Mouse (Mus musculus) liver, embryonic 14.5 days (tissue): ENCODE measurements at regions not wholly inside any gene's neighbourhood (a gene's known extent, or its start where the extent isn't known, plus 50 kb on each side); places are given as distances from the start of the nearest gene placed in this dataset.

Experiments
- ATAC-seq: fragments of 200-750 bp; cut with Nextera tagmentation; 2 replicates; pipeline ENCODE4 v1.8.0; 2017; ENCODE audit warnings: moderate number of reproducible peaks, mild to moderate bottlenecking, moderate library complexity; ENCODE audit not compliant: insufficient read depth
- DNase-seq, 3 experiments: peaks; one replicate each; pipeline ENCODE4 v3.0.0-alpha.2; 2012 to 2013; ENCODE audit warnings: low read depth in 3 of 3, low spot score in 3 of 3
- H3K27ac ChIP-seq: fragments of 300-500 bp; sonication (generic); 2 replicates; pipeline ENCODE4 v1.5.1; 2014; ENCODE audit warnings: moderate library complexity, mild to moderate bottlenecking, control low read depth, inconsistent platforms
- H3K27me3 ChIP-seq: fragments of 300-500 bp; sonication (generic); 2 replicates; pipeline ENCODE4 v1.6.1; 2014; ENCODE audit warnings: mild to moderate bottlenecking, low read length, moderate library complexity; ENCODE audit not compliant: control insufficient read depth, insufficient read depth
- H3K36me3 ChIP-seq: fragments of 300-500 bp; sonication (generic); replicated peaks from 2 replicates; pipeline ENCODE4 v1.6.1; 2014; ENCODE audit warnings: low read depth; ENCODE audit not compliant: control insufficient read depth, insufficient read depth
- H3K4me1 ChIP-seq, 2 experiments: fragments of 200-500 bp in 1 of 2; fragments of 300-500 bp in 1 of 2; sonication (generic) in 1 of 2; replicated peaks; 2 replicates each; pipeline ENCODE4 v1.6.1; 2012 to 2014; ENCODE audit warnings: antibody characterized with exemption in 1 of 2, inconsistent platforms in 1 of 2, low read length in 1 of 2; ENCODE audit not compliant: control insufficient read depth in 2 of 2, insufficient read depth in 2 of 2
- H3K4me2 ChIP-seq: fragments of 300-500 bp; sonication (generic); 2 replicates; pipeline ENCODE4 v1.6.1; 2014; ENCODE audit warnings: low read depth, mild to moderate bottlenecking, control low read depth, moderate library complexity
- H3K4me3 ChIP-seq, 2 experiments: fragments of 200-500 bp in 1 of 2; fragments of 300-500 bp in 1 of 2; sonication (generic) in 1 of 2; 2 replicates each; pipeline ENCODE4 v1.5.1; 2012 to 2014; ENCODE audit warnings: low read depth in 2 of 2, low read length in 2 of 2, mild to moderate bottlenecking in 2 of 2, control low read depth in 1 of 2, inconsistent platforms in 1 of 2, moderate library complexity in 1 of 2; ENCODE audit not compliant: insufficient read depth in 1 of 2
- H3K9ac ChIP-seq: fragments of 300-500 bp; sonication (generic); replicated peaks from 2 replicates; pipeline ENCODE4 v1.6.1; 2014; ENCODE audit warnings: mild to moderate bottlenecking, control low read depth, moderate library complexity
- H3K9me3 ChIP-seq: fragments of 300-500 bp; sonication (generic); 2 replicates; pipeline ENCODE4 v1.6.1; 2016; ENCODE audit warnings: low read length, mixed read lengths; ENCODE audit not compliant: control insufficient read depth
- CTCF ChIP-seq: IDR thresholded peaks from 2 replicates; pipeline ENCODE4 v1.5.1; 2016; ENCODE audit warnings: antibody characterized with exemption, low read depth, control low read depth
- EP300 ChIP-seq: IDR thresholded peaks from 2 replicates; pipeline ENCODE4 v1.6.1; 2016; ENCODE audit warnings: antibody characterized with exemption, low read depth
- WGBS: fragments of 180-500 bp; shearing (Covaris S2); extraction: QIAGEN DNeasy Blood & Tissue Kit; methylation state at CpG from one replicate; pipeline ENCODE4 v1.1.7; 2014; ENCODE audit not compliant: insufficient replicate concordance; 5-methylcytosine and 5-hydroxymethylcytosine counted together

- H3K4me1 ChIP-seq = no peaks in the 10 kb centered on the region
- H3K4me2 ChIP-seq = no peak overlapping the region
- DNase-seq = no peak
- no peak overlapping the region for H3K9ac ChIP-seq
- TF ChIP-seq EP300 (no peak), CTCF (no peak)
- H3K9me3 ChIP-seq = no peaks in the 10 kb centered on the region
- ATAC-seq = no peak
- WGBS = 49% methylated on average over 6 of the region's 6 CpGs
- no peaks in the 10 kb centered on the region for H3K27me3 ChIP-seq
- H3K27ac ChIP-seq = no peak overlapping the region
- H3K36me3 ChIP-seq = no peaks in the 10 kb centered on the region
- no peak overlapping the region for H3K4me3 ChIP-seq
These were observed 274.2 kb upstream of the Mki67 start for GRCm38 (mm10) chr7:135990321-135990720.

- 66% methylated on average over 10 of the region's 10 CpGs for WGBS
- Histone ChIP-seq H3K36me3 (no peaks in the 10 kb centered on the region), H3K27ac (no peak overlapping the region), H3K4me1 (no peaks in the 10 kb centered on the region), H3K9me3 (no peaks in the 10 kb centered on the region), H3K9ac (no peak overlapping the region), H3K4me3 (no peak overlapping the region), H3K27me3 (no peaks in the 10 kb centered on the region), H3K4me2 (no peak overlapping the region)
- TF ChIP-seq EP300 = no peak
- TF ChIP-seq CTCF = no peak
- ATAC-seq (no peak), DNase-seq (no peak)
These were observed 280.7 kb upstream of the Mki67 start for GRCm38 (mm10) chr7:135996896-135997295.

GRCm38 (mm10) chr7:135997640-135998039 lies 281.5 kb upstream of the Mki67 start:
- DNase-seq (no peak), ATAC-seq (no peak)
- TF ChIP-seq EP300 (no peak), CTCF (no peak)
- Histone ChIP-seq H3K9me3 (no peaks in the 10 kb centered on the region), H3K27ac (no peak overlapping the region), H3K4me1 (no peaks in the 10 kb centered on the region), H3K4me2 (no peak overlapping the region), H3K27me3 (no peaks in the 10 kb centered on the region), H3K36me3 (no peaks in the 10 kb centered on the region), H3K4me3 (no peak overlapping the region), H3K9ac (no peak overlapping the region)
- WGBS = 54% methylated on average over 3 of the region's 3 CpGs

GRCm38 (mm10) chr7:136002382-136002781 lies 286.2 kb upstream of the Mki67 start:
- Histone ChIP-seq H3K36me3 (no peaks in the 10 kb centered on the region), H3K27me3 (no peaks in the 10 kb centered on the region), H3K27ac (no peak overlapping the region), H3K4me3 (no peak overlapping the region), H3K4me2 (no peak overlapping the region), H3K9ac (no peak overlapping the region), H3K4me1 (no peaks in the 10 kb centered on the region), H3K9me3 (no peaks in the 10 kb centered on the region)
- ATAC-seq (no peak), DNase-seq (no peak)
- TF ChIP-seq EP300 (no peak), CTCF (no peak)
- WGBS = 65% methylated on average over 8 of the region's 8 CpGs

GRCm38 (mm10) chr7:136003291-136003690 lies 287.1 kb upstream of the Mki67 start:
- ATAC-seq (no peak), DNase-seq (no peak)
- Histone ChIP-seq H3K4me3 (no peak overlapping the region), H3K9ac (no peak overlapping the region), H3K4me2 (no peak overlapping the region), H3K9me3 (no peaks in the 10 kb centered on the region), H3K4me1 (no peaks in the 10 kb centered on the region), H3K36me3 (no peaks in the 10 kb centered on the region), H3K27ac (no peak overlapping the region), H3K27me3 (no peaks in the 10 kb centered on the region)
- TF ChIP-seq EP300 (no peak), CTCF (no peak)
- WGBS = 56% methylated on average over 2 of the region's 2 CpGs

- 29% methylated on average over 23 of the region's 23 CpGs for WGBS
- H3K9ac ChIP-seq = no peak overlapping the region
- H3K4me3 ChIP-seq = no peak overlapping the region
- TF ChIP-seq EP300 (no peak), CTCF (no peak)
- H3K9me3 ChIP-seq = no peaks in the 10 kb centered on the region
- no peaks in the 10 kb centered on the region for H3K4me1 ChIP-seq
- ATAC-seq = no peak
- H3K27ac ChIP-seq = no peak overlapping the region
- no peaks in the 10 kb centered on the region for H3K27me3 ChIP-seq
- no peaks in the 10 kb centered on the region for H3K36me3 ChIP-seq
- DNase-seq = no peak
- H3K4me2 ChIP-seq = no peak overlapping the region
These were observed 291.8 kb upstream of the Mki67 start for GRCm38 (mm10) chr7:136007796-136008455.
